Mouse (Mus musculus): ENCODE measurements around the gene Magohb.

Magohb gene

DNA sequence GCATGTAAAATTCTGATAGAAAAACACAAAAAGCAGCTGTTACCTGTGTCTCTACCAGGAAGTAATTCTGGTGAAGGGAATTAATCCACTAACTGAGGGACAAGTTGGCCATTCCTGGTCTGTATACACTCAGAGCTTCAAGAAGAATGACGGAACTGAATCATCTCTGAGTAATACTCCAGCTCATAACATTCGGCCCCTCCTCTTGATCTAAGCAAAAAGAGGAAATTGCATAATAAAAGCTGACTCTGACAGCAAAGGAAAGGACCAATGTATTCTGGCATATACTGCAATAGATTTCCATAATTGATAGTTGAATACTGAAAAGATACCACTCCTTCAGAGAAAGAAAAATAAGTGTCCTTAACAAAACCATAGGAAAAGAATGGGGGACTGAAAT, 45.8 kb downstream of the Magohb start, which contains the start of gene Klra2:
TSS of gene Klra2 (minus strand) at position 157 of the 400 bp plus-strand sequence.
- no peak for DNase-seq

DNA sequence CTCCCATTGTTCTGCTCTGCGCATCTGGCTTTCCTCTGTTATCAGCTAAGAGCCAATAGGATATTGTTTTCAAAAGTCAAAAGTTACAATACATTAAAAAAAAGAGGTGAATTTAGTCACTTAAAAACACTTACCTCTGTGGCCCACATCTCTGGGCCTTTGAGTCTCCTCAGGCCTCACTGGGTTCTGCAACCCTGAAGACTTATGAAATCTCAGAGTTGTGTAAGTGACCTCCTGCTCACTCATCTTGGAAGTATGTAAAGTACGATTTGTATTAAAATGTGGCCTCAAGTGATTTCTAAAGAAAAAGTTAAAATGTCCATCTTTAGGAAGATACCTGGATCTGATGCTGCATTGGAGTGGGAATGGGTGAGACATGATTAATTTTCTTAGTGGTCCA, 48.0 kb downstream of the Magohb start:
- DNase-seq: no peak
